Mouse (Mus musculus) CD4-positive helper T cell, adult 2 months (primary cell): ENCODE results near the gene Ptprj.
"Not testable (repeated sequence)": the region's sequence is repeated elsewhere in the genome, so short reads cannot be mapped to it uniquely, and the experiment has no call there.

Experiments used
- DNase-seq: peaks from one replicate; pipeline ENCODE4 v3.0.0-alpha.2; 2012; ENCODE audit warnings: low read depth, missing footprints, low spot score

Gene Ptprj

DNA sequence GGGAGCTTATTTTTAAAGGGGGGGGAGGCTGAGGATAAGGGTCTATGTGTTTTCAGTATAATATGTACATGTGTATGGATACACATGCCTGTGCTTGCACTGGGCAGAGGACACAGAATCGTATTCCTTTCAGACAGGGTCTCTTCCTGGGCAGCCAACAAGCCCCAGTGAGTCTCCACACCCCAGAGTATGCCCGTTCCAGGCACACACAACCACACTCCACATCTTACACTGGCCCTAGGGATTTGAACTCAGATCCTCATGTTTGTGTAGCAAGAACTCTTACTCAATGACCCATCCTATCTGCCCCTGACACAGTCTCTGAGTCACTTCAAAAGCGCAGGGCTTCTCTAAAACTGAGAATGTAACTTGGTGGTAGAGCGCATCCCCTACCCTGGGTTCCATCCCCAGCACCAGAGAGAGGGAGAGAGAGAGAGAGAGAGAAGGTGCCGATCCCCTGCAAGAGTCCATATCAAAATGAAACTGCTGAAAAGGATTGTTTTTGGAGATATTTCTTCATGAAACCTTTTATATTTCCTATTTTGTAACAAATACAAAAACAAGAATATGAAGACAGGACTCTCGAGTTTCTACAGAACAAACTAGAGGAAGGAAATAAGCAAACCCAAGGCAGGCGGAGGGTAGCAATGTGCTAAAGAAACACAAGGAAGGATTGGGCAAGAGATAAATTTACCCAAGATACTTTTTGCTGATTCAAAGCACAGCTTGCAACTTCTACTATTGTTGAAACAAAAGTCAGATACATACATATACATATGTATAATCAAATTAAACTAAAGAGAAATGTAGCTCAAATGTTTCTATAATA is 2.8 kb downstream of the Ptprj start:
- DNase-seq, result no peak

DNA sequence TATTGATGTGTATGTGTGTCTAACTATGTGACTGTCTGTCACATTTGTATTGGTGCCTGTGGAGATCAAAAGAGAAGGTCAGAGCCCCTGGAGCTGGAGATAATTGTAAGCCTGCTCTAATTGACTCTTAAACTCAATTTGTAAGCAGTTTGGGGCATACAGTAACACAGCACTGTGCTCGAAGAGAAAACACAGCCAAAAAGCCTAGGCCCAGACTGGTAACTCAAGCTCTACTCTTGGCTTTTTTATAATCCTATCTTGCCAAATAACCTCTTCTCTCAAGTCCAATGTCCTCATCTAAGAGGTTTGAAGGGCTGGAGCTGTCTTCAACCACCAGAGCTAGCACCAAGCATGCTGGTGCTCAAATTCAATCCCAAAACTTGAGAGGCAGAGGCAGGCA is 3.5 kb downstream of the Ptprj start:
- no peak for DNase-seq

DNA sequence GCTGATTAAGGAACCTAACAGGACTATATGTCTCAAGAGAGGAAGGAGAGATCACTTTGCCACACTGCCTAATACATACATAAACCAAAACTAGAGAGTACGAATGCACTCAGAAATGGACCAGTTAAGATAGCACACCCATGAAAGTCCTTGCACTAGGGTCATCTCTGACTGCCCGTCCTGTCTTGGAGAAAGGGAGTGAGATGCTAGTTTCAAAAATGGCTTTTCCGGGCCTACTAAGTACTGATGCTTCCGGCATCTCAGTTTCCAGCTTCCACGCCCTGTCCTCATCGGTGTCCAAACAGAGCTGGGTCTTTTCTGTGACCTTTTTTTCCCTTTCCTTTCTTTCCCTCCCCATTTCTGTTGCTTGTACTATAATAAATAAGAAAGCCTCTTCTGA is 4.0 kb downstream of the Ptprj start:
- DNase-seq, result no peak

- no peak for DNase-seq
These were observed 4.7 kb downstream of the Ptprj start for GRCm38 (mm10) chr2:90575713-90576112.

DNA sequence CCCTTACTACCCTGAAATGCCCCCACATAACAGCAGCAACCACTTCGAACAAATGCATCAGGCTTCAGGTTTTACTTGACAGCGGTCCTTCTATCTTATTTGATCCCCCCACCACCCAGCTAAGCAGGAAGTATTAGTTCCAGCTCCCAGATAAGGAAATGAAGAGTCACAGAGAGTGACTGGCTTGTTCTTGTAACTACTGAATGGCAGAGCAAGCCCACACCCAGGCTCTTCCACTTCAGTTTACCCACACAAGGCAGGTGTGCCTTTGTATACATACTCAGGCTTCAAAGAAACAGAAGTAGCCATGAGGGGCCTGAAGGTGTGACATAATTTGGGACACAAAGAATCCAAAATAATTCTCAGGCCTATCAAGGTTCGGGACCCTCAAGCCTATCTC is 5.3 kb downstream of the Ptprj start:
- DNase-seq, result no peak

- no peak for DNase-seq
These were observed 5.9 kb downstream of the Ptprj start for GRCm38 (mm10) chr2:90574536-90574935.

- no peak for DNase-seq
These were observed 6.6 kb downstream of the Ptprj start for GRCm38 (mm10) chr2:90573640-90574526.

DNA sequence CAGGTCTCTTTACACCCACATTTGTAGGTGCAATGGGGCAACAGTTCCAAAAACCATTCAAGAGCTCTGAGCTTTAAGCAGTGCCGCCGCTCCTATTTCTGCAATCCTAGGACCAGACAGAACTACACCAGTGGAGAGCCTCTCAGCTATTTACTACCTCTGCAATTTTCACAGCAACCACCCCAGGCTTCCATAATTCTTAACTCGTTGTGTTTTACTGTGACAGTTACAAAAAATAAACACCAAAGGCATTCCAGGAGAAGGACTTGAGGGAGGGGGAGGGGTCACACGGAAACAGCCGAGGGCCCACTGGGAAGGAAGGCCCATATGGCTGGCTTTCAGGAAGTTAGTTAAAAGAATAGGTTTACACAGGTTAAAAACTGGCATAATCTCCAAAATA is 8.3 kb downstream of the Ptprj start:
- DNase-seq, result no peak

DNA sequence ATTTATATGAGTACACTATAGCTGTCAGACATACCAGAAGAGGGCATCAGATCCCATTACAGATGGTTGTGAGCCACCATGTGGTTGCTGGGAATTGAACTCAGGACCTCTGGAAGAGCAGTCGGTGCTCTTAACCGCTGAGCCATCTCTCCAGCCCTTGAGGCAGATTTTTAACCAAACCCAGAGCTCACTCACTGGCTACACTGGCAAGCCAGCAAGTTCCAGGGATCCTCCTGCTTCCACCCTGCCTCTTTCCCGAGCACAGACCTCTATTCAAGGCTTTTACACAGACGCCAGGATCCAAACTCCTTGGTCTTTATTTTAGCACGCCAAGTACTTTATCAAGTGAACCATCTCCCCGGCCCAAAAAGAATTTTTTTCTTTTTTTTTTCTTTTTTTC is 9.0 kb downstream of the Ptprj start:
- DNase-seq, result not testable (repeated sequence)

DNA sequence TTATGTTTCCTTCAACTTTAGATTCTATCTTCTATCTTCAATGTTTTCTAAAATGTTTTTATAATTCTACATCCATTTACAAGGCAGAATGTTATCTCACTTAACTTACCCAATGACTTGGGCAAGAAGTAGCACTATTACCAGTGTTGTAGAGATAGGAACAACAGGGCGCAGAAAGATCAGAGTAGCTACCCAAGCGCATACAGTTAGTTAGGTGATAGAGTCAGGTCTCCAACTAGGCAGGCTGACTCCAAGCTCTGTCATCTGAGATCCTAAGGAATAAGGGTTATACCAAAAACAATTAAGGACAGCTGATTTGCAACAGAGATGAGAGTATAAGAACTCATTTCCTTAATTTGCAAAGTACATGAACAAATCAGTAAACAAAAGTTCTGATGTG is 9.6 kb downstream of the Ptprj start:
- DNase-seq, result no peak

DNA sequence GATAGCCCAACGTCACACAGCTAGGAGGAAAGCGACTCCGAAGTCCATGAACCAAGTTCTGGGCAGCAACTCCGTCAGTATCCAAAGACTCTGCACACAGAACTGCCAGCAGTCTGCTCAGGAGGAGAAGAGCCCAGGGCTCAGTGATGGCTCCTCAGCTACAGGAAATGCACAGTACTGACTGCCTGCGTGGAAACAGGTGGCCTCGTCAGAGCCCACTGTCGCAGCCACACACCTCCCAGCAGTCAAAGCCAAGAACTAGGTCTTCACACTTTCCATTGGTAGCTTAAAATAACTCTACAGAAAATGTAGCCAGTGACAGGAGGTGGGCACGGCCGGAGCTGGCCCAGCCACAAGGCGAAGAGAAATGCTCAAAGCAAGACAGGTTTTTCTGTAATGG is 10.2 kb downstream of the Ptprj start:
- DNase-seq, result no peak

DNA sequence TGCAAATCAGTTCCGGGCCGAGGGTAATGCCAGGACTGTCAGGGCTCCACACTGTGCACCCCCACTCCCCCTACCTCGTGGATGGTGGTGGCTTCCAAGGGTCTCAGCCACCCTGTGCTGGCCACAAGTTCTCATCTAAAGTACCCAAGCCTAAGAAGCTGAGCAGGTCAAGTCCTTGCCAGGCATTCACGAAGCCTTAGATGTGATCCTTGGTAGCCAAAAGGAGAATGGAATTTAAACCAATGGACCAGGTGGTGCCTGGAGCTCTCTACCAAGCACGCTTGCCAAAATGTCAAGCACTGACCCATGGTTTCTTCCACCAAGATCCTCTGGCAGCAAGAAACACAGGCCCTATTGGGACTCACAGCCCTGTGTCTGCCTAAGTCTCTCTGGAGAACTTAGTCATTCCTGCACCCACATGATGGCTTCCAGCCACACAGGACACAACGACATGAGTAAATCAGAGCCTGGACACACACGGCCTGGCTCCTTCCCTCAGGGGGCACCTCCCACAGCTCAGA is 11.4 kb downstream of the Ptprj start:
- no peak for DNase-seq

DNA sequence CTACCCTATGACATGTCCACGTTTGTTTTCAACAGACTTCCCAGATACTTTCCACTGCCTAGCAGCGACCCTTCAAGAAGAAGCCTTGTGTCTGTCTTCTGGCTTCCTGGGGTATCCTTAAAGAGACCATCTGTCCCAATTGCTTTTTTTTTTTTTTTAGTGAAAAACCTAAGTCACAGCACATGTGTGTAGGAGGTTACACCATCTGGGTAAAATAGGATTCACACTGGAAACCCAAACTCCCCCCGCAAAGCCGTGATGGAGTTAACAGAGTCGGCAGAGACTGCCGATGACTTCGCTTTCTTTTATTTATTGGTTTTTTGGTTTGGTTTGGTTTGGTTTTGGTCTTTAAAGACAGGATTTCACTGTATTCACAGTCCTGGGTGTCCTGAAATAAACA is 12.4 kb downstream of the Ptprj start:
- DNase-seq, result no peak

DNA sequence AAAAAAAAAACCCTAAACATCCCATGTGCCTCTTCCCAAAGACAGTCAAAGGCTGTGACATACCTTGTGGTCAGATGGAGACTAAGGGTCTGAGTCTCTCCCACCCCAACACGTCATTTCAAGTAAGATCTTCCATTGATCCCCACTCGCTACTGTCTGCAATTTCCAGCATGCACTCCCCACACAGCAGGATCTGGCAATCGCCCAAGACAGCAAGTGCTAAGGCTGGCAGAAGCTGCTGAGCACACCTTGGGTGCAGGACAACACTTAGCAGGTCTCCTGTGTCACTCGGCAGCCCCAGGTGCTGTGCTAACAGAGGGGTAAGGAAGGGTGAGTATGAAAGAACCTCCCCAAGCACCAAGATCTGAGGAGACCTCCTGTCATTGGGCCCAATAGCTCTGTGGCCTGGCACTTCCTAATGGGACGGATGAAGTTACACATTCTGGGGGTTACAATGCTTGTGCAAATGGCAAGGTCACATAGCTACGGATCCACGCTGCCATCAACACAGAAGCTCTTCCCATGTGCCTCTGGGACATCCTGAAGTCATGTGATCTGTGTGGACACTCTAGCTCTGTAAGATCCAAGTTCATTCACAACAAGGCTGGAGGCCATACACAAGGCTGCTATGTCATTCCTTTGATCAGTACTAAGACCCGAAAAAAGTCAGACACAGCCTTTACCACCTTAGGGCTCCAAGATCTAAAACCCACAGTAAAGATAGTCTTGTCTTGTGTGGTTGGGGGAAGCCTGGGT is 13.5 kb downstream of the Ptprj start:
- DNase-seq, result no peak

DNA sequence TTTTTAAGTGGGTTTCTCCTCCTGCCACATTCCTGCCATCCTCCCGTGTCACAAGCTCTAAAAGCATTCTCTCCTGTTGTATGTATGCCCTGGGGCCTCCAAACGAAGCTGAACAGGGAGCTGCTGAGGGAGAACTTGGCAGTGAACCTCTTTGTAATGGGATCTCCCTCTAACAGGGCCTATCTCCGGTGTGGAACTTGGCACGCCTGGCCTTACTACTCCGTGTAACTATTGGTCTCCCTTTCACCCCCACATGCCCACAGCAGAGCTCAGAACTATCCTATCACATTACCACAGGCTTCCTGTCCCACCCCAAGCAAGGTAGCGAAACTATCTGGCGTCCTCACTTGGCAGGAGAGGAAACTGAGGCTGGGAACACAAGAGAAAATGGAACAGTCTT is 14.4 kb downstream of the Ptprj start:
- DNase-seq, result no peak

DNA sequence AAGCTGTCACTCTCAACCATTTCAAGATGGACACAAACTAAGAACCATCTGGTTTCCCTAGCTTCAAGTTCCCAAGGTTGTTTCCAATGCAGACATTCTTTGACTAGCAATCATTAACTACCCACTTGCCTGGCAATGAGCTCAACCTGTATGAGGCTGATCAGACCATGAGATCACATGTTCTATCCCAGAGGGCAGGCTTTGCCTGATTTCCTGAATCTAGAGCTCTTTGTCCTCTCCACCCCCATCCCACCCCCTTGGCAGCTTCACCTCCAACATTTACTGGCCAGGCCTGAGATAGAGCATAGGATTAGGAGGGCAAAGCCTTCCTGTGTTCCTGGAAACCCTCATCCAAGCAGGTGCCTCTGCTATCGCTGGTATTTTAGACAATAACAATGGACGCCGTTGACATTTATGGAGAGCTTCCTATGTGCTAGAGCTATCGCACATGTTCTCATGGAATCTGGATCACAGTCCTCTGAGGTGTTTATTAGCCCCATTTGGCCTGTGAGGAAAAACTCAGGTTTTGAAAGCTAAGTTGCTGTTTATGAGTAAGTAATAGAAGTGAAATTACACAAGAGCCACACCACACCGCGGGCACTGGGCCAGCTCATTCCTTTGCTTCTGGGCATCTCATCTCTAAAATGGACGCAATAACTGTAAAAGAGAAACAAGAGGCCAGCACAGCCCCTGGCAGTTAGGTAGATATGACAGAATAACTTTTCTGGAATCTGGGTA is 15.1 kb downstream of the Ptprj start:
- DNase-seq, result no peak

DNA sequence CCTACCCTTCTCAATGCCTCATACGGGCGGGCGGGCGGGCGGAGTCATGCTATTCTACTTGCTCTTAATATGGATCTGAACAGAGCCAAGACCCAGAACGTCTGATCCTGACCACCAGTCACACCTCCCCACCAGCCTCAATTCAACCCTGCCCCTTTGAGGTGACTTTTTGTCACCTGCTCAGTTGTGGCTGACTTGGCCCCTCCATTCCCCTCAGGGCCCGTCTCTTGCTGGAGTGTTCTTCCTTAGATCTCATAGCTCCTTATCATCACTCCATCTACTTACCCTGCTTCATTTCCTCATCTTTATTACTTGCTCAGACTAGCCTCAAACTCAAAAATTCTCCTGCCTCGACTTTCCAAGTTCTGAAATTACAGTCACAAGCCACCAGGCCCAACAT is 15.9 kb downstream of the Ptprj start:
- peak; percentile 45 for DNase-seq

GRCm38 (mm10) chr2:90563171-90563570 is 17.3 kb downstream of the Ptprj start:
- no peak for DNase-seq

- no peak for DNase-seq
These were observed 18.2 kb downstream of the Ptprj start for GRCm38 (mm10) chr2:90562126-90562670.

DNA sequence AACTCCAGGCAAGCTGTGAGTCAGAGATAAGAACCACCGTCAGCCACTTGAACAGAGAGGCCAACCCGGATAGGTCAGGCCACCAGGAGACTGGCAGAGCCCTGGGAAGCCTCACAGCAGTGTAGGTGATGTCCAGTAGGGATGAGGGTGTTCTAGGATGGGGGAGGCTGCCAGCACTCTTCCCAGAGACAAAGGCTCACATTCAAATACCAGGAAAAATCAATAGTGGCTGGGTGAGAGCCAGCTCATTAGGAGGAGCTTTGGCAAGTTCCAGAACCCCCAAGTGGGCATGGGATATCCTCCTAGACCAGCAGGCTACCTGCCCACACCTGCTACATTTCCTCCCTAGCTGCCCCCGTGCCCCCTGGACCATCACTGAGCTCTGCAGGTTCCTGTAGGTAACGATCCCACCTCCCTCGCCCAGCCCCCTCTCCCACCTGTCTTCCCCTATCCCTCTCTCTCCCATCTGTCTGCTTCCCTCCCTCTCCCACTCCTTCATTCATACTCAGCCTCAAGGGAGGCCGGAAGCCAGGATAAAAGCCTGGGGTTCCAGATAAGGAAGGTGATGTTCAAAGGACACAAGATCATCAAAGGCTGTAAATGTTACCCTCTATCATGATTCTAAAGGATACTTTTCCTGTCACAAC is 20.1 kb downstream of the Ptprj start:
- no peak for DNase-seq
